Mouse (Mus musculus): Measurements from ENCODE around the gene Ppp1r16b.

Gene Ppp1r16b

DNA sequence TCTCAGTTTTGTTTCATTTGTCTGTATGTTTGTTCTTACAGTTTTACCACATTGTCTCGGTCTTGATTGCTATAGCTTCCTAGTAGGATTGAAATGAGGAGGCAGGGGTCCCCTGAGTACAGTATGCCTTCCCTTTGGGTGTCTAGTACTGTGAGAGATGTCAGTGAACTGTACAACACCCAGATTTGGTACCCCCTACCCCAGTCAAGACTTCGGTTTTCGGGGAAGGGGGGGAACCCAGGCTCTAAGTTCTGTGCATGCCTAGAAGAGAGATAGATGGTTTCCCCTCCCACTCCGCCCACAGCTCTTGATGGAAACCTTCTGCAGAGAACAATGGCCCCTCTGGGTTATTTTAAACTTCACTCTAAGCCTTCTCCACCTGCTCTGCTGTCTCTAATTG, at the start of gene Ppp1r16b:
Ppp1r16b (plus strand) TSS at position 301 of the 400 bp plus-strand sequence.
- no peak for DNase-seq (ENCODE audit: low spot score)

GRCm38 (mm10) chr2:158615702-158616101, 49.5 kb upstream of the Ppp1r16b start:
- DNase-seq (ENCODE audit: low spot score): no peak

- no peak for DNase-seq (ENCODE audit: low spot score)
Observed at GRCm38 (mm10) chr2:158616296-158616695, 48.9 kb upstream of the Ppp1r16b start.

GRCm38 (mm10) chr2:158616790-158617189, 48.4 kb upstream of the Ppp1r16b start:
- no peak for DNase-seq (ENCODE audit: low spot score)

- DNase-seq (ENCODE audit: low spot score): peak; percentile 94
Observed at GRCm38 (mm10) chr2:158624718-158625222, 40.4 kb upstream of the Ppp1r16b start, which contains the start of gene Actr5. TSS of gene Actr5 (plus strand) at chr2:158624888.

DNA sequence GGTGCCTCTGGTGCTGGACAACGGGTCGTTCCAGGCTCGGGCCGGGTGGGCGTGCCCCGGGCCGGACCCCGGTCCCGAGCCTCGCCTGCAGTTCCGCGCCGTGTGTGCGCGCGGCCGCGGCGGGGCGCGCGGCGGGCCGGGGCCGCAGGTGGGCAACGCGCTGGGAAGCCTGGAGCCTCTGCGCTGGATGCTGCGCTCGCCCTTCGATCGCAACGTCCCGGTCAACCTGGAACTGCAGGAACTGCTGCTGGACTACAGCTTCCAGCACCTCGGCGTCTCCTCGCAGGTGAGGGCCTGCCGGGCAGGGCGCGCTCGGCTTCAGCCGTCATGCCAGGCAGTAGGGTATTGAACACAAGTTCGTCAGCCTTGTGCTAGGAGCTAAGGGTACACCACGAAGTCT, 40.0 kb upstream of the Ppp1r16b start:
- DNase-seq (ENCODE audit: low spot score): peak; percentile 25

- DNase-seq (ENCODE audit: low spot score): no peak
Observed at GRCm38 (mm10) chr2:158625697-158626096, 39.5 kb upstream of the Ppp1r16b start.

- no peak for DNase-seq (ENCODE audit: low spot score)
Observed at GRCm38 (mm10) chr2:158628858-158629257, 36.3 kb upstream of the Ppp1r16b start.

DNA sequence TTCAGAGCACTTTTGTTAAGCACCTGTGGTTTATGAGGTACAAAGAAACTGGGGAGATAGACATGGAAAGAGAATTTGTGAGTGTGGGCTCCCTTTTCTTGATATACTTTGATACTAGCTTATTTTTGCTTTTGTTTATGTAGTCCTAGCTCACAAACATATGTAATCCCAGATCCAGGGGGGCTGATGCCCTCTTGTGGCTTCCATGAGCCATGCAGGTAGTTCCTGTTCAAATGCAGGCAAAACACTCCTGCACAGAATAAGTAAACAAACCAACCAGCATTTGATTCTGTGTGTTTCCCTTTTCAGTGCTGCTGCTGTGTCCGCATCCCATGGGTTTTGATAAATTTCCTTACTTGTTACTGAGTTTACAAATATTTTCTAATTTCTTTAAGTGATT, 35.8 kb upstream of the Ppp1r16b start:
- DNase-seq (ENCODE audit: low spot score): no peak

DNA sequence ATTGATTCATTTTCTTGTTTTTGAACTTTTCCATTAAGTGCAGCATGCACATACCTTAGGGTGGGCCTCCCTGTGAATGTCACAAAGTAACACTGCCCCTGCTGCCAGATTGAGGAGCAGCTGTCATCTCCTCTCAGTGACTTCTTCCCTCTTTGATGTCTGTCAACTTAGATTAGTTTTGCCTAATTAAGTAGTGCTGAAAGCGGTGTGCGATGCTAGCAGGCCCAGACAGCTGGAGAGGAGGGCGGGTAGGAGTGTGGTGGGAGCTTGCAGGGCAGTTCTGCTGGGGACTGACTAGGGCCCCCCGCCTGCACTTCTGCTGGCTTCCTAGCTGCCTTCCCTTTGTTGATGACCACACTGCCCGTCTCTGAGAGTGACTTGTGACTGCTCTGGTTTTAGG, 33.3 kb upstream of the Ppp1r16b start:
- no peak for DNase-seq (ENCODE audit: low spot score)

- DNase-seq (ENCODE audit: low spot score): peak; percentile 61
Observed at GRCm38 (mm10) chr2:158641869-158642268, 23.3 kb upstream of the Ppp1r16b start.

GRCm38 (mm10) chr2:158642587-158642986, 22.6 kb upstream of the Ppp1r16b start:
- no peak for DNase-seq (ENCODE audit: low spot score)

DNA sequence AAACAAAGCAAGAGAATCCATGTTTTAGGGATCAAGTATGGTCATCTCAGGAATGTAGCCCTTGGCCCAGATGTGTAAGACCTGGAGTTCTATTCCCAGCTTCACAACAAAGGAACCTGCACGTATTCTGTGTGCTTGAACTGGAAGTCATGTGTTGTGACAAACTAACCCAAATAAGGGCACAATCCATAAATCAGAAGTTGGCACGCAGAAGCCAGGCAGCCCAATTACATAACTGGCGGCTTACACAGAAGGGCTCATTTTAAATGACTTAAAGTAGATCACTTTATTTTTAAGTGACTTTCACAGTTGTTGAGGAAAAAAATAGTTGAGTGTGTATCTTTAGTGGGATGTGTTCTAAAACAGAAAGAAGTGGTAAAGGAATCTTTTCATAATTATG, 21.4 kb upstream of the Ppp1r16b start:
- DNase-seq (ENCODE audit: low spot score): no peak

DNA sequence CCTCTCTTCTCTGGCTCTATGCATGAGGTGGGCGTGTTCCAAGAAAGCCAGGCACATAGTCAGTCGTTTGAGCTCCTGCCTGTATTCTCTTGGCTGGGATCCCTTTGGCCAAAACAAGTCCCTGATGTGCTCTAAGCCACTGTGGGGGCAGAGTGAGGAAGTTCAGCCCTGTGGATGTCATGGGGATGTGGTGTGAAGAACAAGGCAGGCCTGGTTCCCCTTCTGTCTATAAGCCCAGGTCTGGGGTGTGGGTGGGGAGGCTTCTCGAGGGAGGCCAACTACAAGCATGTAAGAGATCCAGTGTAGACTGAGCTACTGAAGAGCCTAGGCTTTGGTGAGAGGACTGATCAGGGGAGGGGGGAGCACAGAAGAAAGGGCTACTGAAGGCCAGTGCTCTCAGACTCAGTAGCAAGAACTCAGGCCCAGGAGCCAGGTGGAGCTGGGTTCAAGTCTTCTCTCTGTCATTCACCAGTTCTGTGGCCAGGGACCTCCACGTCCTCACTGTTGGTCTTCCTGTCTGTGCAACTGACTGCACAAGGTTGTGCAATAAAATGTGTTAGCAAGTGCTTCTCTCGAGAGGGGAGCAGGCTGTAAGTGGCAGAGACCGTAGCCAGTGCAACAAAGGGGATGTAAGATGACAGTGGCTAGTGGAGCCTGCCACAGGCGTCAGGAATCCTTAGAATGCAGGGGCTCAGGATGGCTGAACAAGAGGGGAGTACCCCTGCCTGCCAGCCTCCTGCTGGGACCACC, 13.9 kb upstream of the Ppp1r16b start:
- no peak for DNase-seq (ENCODE audit: low spot score)

GRCm38 (mm10) chr2:158652985-158653384, 12.2 kb upstream of the Ppp1r16b start:
- peak; percentile 72 for DNase-seq (ENCODE audit: low spot score)

- DNase-seq (ENCODE audit: low spot score): no peak
Observed at GRCm38 (mm10) chr2:158654717-158655116, 10.5 kb upstream of the Ppp1r16b start.

GRCm38 (mm10) chr2:158655806-158656205, 9.4 kb upstream of the Ppp1r16b start:
- no peak for DNase-seq (ENCODE audit: low spot score)

DNA sequence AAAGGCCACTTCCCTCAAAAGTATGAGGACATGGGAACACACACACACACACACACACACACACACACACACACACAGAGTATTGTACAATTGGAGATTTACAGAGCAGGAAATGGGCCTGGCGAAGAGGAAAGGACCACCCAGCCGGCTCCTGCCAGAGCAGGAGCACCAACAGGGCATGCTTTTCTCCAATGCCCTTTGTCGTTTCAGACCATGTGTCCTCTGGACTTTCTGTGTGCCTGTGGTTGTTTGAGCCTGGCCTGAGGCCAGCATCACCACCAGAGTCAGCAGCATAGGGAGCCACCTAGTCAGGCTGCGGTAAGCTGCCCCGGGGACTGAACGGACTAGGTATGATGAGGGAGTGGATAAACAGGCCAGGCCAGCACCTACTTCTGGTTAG, 6.4 kb upstream of the Ppp1r16b start:
- no peak for DNase-seq (ENCODE audit: low spot score)

DNA sequence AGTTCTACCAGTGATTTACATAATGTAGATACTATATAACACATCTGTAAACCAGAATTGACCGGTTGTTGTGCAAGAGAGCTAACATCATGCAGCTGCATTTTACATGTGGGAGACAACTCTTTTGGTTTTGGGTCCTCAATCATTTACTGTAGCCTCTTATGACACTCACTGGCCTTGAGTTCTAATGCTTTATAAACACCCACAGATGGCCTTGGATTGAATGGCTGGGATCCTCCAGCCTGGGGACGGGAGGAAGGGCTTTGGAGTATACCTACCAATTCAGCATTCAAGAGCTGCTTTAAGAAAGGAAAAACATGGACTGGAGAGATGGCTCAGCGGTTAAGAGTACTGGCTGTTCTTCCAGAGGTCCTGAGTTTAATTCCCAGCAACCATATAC, 5.9 kb upstream of the Ppp1r16b start:
- no peak for DNase-seq (ENCODE audit: low spot score)

GRCm38 (mm10) chr2:158666071-158666800, 1.0 kb downstream of the Ppp1r16b start:
- no peak for DNase-seq (ENCODE audit: low spot score)

- no peak for DNase-seq (ENCODE audit: low spot score)
Observed at GRCm38 (mm10) chr2:158667022-158667670, 1.9 kb downstream of the Ppp1r16b start.

- DNase-seq (ENCODE audit: low spot score): no peak
Observed at GRCm38 (mm10) chr2:158667671-158668432, 2.7 kb downstream of the Ppp1r16b start.
